Mouse (Mus musculus) right cerebral cortex, adult 18-20 months (tissue): ENCODE measurements at regions not wholly inside any gene's neighbourhood (a gene's known extent, or its start where the extent isn't known, plus 50 kb on each side); places are given as distances from the start of the nearest gene placed in this dataset.

Source experiments
- DNase-seq: peaks from one replicate; pipeline ENCODE4 v3.0.0; 2022; ENCODE audit warnings: mixed read lengths

DNA sequence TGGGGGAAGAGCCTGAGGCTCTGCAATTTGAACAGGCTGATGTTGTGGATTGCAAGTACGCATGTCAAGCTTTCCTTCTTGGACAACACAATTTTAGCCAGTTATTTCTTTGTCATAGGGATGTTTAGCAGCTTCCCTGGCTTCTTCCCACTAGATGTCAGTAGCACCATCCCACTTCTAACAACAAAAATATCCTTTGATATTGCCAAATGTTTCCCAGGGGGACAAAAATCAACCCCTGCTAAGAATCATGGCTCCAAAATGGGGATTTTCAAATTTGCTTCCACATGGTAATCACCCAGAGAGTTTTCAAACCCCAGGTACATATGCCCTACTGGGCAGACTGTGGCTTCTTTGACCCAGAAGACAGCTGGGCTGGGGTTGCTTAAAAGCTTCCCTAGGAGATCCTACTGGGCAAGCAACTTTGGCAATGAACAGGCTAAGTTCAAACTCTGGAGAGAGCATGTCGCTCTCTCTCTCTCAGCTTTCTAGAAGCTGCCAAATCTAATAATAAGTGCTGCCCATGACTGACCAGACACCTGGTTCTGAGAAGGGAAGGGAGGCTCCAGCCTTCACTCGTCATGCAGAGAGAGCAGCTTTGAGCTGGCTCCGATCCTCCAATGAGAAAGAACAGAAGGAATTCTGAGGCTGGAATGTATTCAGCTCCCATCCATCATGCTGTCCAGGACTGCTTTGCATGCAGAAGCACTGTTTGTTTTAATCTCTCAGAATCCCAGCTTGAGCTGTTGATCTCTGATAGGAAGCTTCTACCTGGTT, 157.2 kb upstream of the Ghitm start:
- DNase-seq = no peak

DNA sequence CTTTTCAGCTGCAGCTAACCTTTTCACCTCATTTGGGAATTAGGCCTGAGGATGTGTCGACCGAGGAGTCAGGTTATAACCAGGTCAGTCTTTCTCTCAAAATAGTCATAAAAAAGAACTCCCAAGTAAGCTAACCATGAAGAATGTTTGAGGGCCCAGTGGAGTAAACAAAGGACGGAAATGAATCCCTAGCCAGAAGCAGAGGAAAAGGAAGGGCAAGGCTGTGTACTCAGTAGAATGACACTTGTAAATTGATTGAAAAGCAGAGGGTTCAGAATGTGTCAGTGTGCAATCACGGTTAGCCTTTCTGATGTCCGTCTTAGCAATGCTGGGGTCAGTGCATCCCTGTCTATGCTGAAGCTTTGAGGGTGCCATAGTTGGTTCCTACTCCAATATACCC, 149.3 kb upstream of the Ghitm start:
- no peak for DNase-seq

DNA sequence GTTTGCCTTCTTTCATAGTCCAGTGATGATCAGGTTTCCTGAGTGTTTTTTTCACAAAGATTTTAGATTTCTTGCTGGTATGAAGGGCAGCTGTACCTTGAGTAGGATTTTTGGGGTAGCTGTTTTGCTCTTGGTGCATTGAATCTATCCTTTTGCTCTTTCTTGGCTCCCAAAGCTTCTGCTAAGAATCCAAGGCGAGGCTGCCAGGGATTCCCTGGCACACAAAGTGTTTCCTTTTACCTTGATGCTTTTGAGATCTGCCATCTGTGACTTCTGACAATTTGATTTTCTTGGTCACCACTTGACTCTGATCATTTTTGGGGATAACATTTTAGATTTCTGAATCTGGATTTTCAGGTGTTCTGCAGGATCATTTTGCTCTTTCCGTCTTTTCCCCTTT, 144.3 kb upstream of the Ghitm start:
- DNase-seq = no peak

DNA sequence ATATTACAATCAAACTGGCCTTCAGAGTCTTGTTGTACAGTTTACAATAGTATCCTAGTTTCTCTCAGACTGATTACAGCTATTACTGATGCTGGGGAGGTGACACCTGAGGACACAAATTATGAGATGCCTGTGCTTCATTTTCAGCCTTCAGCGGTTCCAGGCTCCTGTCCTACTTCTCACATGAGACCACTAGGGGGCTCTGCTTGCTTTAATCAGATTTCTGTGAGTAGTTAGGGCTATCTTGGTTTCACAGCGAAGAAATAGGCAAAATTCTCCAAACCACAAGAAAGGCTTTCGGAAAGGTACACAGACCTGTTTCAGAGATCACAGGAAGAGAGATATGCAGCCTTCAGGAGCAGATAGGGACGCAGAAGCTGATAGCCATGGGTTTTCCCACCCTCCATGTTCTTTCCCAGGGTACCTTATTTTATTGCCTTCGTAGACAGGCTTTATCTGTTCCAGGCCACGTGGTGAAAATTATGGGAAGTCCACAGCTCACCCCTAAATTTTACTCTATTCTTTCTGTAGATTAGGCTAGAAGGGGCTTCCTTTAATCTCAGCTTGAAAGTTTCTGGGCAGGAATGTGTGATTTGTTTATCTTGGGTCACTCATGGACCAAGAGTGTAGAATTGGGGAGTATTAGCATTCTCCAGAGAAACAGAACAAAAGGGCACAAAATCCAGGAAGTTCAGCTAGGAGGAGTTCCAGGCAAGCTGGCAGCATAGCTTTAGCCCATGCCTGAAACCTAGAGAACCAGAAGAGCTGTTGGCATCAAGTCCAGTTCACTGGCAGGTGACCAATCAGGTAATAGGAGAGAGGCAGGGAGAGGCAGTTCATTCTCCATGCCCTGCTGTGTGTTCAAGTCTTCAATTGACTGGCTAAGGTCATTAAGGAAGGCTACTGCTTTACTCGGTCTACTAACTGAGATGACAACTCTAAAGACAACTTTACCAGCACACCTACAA, 141.9 kb upstream of the Ghitm start:
- DNase-seq = peak; percentile 50

DNA sequence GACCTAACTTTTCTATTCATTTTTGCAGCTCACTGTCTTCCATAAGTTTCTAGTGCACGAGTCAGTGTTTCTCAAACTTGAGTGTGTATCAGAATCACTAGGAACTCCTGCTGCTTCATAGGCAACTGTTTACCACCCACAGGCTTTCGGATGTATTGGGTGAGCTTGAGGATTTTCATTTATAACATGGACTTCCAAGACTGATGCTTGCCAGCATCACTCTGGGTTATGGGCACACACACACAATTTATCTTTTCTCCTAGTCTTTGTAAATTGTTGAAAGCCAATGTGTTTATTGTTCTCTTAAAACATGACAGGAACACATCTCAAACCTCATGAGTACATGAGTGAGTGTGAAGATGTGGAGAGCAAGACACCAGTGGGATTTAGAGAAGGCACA, 137.0 kb upstream of the Ghitm start:
- DNase-seq = no peak

DNA sequence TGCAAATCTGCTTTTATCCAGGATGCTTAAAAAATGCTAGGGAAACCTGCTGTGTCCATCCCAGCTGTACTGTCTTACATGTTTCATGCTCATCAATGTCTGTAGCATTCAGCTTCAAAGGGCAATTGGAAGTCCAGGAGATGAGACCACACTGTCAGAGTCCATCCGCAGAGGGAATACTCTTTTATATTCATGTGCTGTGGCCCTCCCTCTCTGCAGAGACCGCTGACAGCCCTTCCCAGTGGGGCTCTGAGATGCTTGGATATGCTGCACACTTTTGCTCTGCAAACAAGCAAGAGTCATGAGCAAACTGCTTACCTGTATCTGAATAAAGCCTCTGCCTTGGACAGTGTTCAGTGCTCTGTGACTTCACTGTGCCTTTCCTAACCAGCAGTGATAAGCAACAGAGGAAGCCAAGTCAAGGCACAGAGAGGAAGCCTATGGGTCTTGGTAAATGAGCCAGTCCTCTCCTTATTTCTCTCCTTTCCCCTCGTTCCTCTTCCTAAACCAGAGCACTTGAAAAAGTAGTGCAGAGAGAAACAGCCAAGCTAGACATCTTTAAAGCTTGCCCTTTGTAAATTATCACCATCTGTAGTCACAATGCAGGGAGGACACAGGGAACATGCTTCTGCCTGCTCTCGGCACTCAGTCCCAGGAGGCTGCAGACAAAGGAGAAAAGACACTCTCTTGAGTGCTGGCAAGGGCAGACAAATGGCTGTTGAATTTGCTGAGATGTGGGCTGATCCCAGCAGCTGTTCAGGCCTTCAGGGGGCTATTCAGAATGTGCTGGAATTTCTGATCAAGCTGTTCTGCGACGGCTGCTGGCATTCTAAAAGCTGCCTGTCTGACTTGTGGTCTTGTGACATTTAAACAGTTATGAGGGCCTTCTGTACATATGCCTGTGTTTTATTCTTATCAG, 136.2 kb upstream of the Ghitm start:
- DNase-seq = no peak

DNA sequence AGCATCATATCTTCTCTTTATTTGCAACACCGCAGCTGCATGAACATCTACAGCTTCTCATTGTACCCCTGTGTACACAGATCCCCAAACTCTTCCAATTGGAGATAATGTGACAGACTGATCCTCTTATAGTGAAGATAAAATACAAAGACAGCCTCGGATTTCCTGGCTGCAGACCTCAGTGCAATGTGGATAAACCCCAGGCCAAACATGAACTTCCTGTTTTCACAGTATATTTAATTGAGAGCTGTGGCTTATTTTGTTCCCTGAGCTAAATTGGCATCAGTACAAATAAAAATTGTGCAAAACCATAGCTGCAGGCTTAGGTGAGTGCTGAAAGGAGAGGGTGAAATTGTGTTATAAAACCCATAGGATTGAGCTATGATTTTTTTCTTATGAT, 134.8 kb upstream of the Ghitm start:
- no peak for DNase-seq

DNA sequence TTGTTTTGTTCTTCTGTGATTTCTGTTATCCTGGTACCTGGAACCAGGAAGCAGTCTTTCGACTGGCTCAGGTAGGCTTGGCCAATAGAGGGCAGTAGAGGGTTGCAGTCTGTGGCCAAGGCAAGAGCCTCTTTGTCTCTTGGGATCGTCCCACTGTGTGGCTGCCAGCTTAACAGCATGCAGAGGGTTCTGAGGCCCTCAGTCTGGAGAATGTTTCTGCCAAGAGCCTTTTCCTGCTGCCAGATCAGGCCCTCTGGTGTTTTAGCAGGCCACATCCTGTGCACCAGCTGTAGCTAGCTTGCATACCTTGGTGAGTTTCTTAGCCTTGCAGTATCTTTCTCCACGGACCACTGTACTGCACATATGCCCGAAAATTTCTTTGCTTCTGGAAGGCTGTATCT, 103.6 kb upstream of the Ghitm start:
- DNase-seq = peak; percentile 61

DNA sequence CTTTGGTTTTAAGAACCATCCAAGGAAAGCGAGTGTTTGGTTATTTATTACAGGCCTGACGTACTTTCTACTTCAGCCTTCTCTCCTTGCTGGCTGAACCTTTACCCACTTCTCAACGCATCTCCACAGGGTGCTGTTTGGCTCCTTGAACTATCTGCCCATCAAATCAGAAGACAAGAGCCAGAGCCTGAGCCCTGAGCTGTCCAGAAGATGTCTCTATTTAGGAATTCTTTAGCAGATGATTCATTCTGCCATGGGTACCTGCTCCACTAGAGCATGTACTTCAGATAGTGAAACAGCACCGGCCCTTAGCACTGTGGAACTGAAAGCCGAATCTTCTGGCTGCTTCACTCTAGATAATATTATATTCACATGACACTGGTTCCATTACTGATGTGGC, 102.1 kb upstream of the Ghitm start:
- DNase-seq = no peak

DNA sequence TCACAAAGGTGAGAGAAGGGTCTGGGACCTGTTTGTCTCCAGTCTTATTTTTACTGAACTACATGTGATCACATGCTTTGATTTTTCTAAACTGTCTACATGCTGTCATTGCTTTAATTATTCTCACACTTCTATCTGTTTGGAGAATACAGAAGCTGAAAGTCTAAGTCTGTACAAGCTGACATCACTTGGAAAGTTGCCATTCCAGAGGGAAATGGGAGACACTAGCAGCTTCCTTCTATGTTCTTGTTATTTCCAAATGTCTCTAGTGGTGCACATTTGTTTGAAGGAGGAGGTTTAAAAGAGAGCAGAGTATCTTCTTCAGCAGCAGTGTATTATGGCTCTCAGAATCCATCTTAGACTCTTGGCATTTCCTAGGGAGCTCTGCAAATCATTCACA, 73.2 kb upstream of the Ghitm start:
- DNase-seq = peak; percentile 12

DNA sequence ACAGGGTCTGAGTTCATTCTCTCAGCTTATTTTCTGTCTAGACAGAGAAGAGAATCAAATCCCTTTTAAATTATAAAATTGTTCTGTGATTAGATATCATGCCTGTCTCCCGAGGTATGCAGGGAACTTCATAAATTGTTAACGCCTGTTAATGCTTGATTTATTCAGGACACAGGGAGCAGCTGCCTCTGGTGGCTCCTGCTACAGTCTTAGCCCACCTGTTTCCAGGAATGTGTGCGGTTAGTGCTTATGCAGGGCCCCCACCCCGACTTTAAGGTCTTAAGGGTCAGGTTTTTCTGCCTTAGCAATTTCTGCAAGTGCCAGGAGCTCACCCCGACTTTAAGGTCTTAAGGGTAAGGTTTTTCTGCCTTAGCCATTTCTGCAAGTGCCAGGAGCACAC, 54.7 kb upstream of the Ghitm start:
- no peak for DNase-seq
